35 mouse cellular contexts compared by ENCODE assay signal in the genomic region with DNA sequence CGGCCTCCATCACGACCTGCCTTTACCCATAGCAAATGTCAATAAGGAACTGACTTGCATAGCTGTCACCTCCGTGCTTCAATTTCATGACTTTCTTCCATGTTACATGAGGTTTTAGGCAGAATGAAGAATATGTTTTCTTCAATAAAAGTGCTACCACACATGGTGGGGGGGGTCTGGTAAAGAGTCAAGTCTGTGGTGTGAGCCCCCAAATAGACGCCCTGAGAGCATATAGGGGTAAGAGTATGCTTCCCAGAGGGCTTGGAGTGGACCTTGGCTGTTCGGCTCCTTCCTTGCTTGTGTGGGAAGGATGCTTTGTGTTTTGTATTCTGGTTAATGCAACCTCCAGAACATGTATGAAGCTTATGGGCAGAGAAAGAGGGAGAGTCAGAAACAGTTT. TPM values are rescaled to one million over a fixed set of nuclear protein-coding genes. Genes with fewer than 3 reads are reported as not detected.
"Had no signal": no experiment of that assay in that cellular context is flagged by ENCODE, and none has a peak within 500 bp of the region (broad histone marks: within the 10 kb centered on the region; RNA-seq: fewer than 3 reads in every experiment).

No protein-coding gene starts in this region.

- H3K9me3 ChIP-seq: limb, embryonic 10.5 days; limb, embryonic 12.5 days; limb, embryonic 13.5 days; limb, embryonic 15.5 days; liver, embryonic 12.5 days; liver, embryonic 13.5 days; liver, embryonic 15.5 days; lung, embryonic 15.5 days; megakaryocyte, embryonic 14.5 days; midbrain, embryonic 10.5 days; midbrain, embryonic 12.5 days; midbrain, embryonic 15.5 days had no signal

- H3K4me2 ChIP-seq: limb, embryonic 12.5 days; limb, embryonic 13.5 days; limb, embryonic 15.5 days; liver, embryonic 11.5 days; liver, embryonic 12.5 days; liver, embryonic 13.5 days; liver, embryonic 15.5 days; lung, embryonic 14.5 days; lung, embryonic 15.5 days; midbrain, embryonic 12.5 days; midbrain, embryonic 15.5 days had no signal

- H3K4me3 ChIP-seq: left cerebral cortex, adult 2 months; limb, embryonic 10.5 days; limb, embryonic 12.5 days; limb, embryonic 13.5 days; limb, embryonic 15.5 days; liver, embryonic 12.5 days; liver, embryonic 13.5 days; liver, embryonic 15.5 days; lung, embryonic 15.5 days; megakaryocyte, embryonic 14.5 days; midbrain, embryonic 10.5 days; midbrain, embryonic 12.5 days; midbrain, embryonic 15.5 days; myocyte had no signal

- H3K4me1 ChIP-seq: liver, embryonic 15.5 days; lung, embryonic 15.5 days had no signal

- ATAC-seq: liver, embryonic 12.5 days; liver, postnatal 0 days; lung, postnatal 0 days; midbrain, embryonic 15.5 days; midbrain, embryonic 16.5 days had no signal

- H3K36me3 ChIP-seq: limb, embryonic 10.5 days; limb, embryonic 12.5 days; limb, embryonic 13.5 days; liver, embryonic 12.5 days; liver, embryonic 15.5 days; midbrain, embryonic 10.5 days; midbrain, embryonic 12.5 days; midbrain, embryonic 15.5 days had no signal

- H3K27ac ChIP-seq: left cerebral cortex, adult 2 months; limb, embryonic 10.5 days; limb, embryonic 12.5 days; limb, embryonic 13.5 days; limb, embryonic 15.5 days; liver, embryonic 12.5 days; liver, embryonic 13.5 days; liver, embryonic 14.5 days; liver, embryonic 15.5 days; lung, embryonic 15.5 days; macrophage; midbrain, embryonic 10.5 days; midbrain, embryonic 12.5 days; midbrain, embryonic 15.5 days had no signal

- H3K9ac ChIP-seq: limb, embryonic 12.5 days; limb, embryonic 13.5 days; limb, embryonic 15.5 days; liver, embryonic 12.5 days; liver, embryonic 13.5 days; liver, embryonic 14.5 days; liver, embryonic 15.5 days; liver, postnatal 0 days; lung, embryonic 14.5 days; lung, embryonic 15.5 days; midbrain, embryonic 12.5 days; midbrain, embryonic 15.5 days had no signal

- DNase-seq: left cerebral cortex, postnatal 4 days; liver; liver, embryonic 13.5 days; liver, postnatal 0 days; lung, adult 18-20 months; lung, adult 2 months; lung, embryonic 14.5 days; lung, postnatal 10 days; lung, postnatal 14 days; lung, postnatal 36 days; lung, postnatal 4 days; midbrain, embryonic 14.5 days had no signal

RNA-seq across cellular contexts. Expression of gene Dmrta2, which starts 8.3 kb away (rescaled TPM):
- total RNA-seq: liver, adult 2 months; megakaryocyte progenitor cell, adult 5-6 weeks; megakaryocyte, adult 5-6 weeks; megakaryocyte-erythroid progenitor cell, adult 5-6 weeks; monocyte, adult 5-6 weeks had no signal
- polyA plus RNA-seq: liver, embryonic 13.5 days; liver, embryonic 15.5 days; liver, postnatal 0 days; lung, postnatal 0 days had no signal
